Mouse (Mus musculus) frontal cortex, postnatal 10 days (tissue): ENCODE data around the gene Rprd2.

ENCODE experiments used
- DNase-seq, 2 experiments: peaks; one replicate each; pipeline ENCODE4 v3.0.0; 2022; ENCODE audit warnings: low spot score in 2 of 2, mixed read lengths in 1 of 2

Gene Rprd2

GRCm38 (mm10) chr3:95739353-95740104, 79.1 kb downstream of the Rprd2 start, which contains the start of gene Ecm1:
Gene Ecm1 (minus strand): TSS chr3:95739569.
- DNase-seq, result peak in 1 of 2 experiments; percentile 34

GRCm38 (mm10) chr3:95735071-95735670, 83.5 kb downstream of the Rprd2 start:
- no peak for DNase-seq

GRCm38 (mm10) chr3:95734092-95734702, 84.5 kb downstream of the Rprd2 start:
- no peak for DNase-seq

GRCm38 (mm10) chr3:95732744-95733521, 85.7 kb downstream of the Rprd2 start:
- DNase-seq, result no peak

- no peak for DNase-seq
Observed at GRCm38 (mm10) chr3:95732297-95732696, 86.4 kb downstream of the Rprd2 start.

- DNase-seq, result no peak
Observed at GRCm38 (mm10) chr3:95731802-95732201, 86.9 kb downstream of the Rprd2 start.

- DNase-seq, result no peak
Observed at GRCm38 (mm10) chr3:95730431-95730830, 88.2 kb downstream of the Rprd2 start.

- DNase-seq, result no peak
Observed at GRCm38 (mm10) chr3:95728906-95729305, 89.8 kb downstream of the Rprd2 start.

GRCm38 (mm10) chr3:95726696-95727358, 91.8 kb downstream of the Rprd2 start:
- DNase-seq, result no peak

GRCm38 (mm10) chr3:95725863-95726262, 92.8 kb downstream of the Rprd2 start:
- no peak for DNase-seq

GRCm38 (mm10) chr3:95722386-95722785, 96.3 kb downstream of the Rprd2 start:
- no peak for DNase-seq

GRCm38 (mm10) chr3:95718153-95718552, 100.5 kb downstream of the Rprd2 start:
- DNase-seq, result no peak

GRCm38 (mm10) chr3:95716075-95716474, 102.6 kb downstream of the Rprd2 start:
- DNase-seq, result no peak
